Mouse (Mus musculus) kidney, adult 2 months (tissue): ENCODE measurements at regions not wholly inside any gene's neighbourhood (a gene's known extent, or its start where the extent isn't known, plus 50 kb on each side); places are given as distances from the start of the nearest gene placed in this dataset.
A peak's percentile ranks its signal among the peaks of the same experiment; 100 is the strongest.
"Not testable (repeated sequence)": the region's sequence is repeated elsewhere in the genome, so short reads cannot be mapped to it uniquely, and the experiment has no call there.

Experiments used
- DNase-seq: peaks from one replicate; pipeline ENCODE4 v3.0.0; 2021
- H3K27ac ChIP-seq: fragments of 200-500 bp; 2 replicates; pipeline ENCODE4 v1.5.1; 2012; ENCODE audit warnings: low read depth, low read length, control low read depth, inconsistent platforms; ENCODE audit not compliant: insufficient read depth
- H3K27me3 ChIP-seq: fragments of 200-500 bp; replicated peaks from 2 replicates; pipeline ENCODE4 v1.6.1; 2012; ENCODE audit warnings: mild to moderate bottlenecking, moderate library complexity, low read length, inconsistent platforms; ENCODE audit not compliant: control insufficient read depth, insufficient read depth
- H3K36me3 ChIP-seq: fragments of 200-500 bp; 2 replicates; pipeline ENCODE4 v1.6.1; 2012; ENCODE audit warnings: mild to moderate bottlenecking, moderate library complexity, low read length, inconsistent platforms; ENCODE audit not compliant: control insufficient read depth, insufficient read depth
- H3K4me1 ChIP-seq: fragments of 200-500 bp; 2 replicates; pipeline ENCODE4 v1.6.1; 2011; ENCODE audit warnings: low read length; ENCODE audit not compliant: control insufficient read depth, insufficient read depth
- H3K4me3 ChIP-seq: fragments of 200-500 bp; 2 replicates; pipeline ENCODE4 v1.5.1; 2011; ENCODE audit warnings: mild to moderate bottlenecking, low read depth, low read length, control low read depth; ENCODE audit not compliant: insufficient read depth
- CTCF ChIP-seq: fragments of 200-500 bp; conservative IDR thresholded peaks from 2 replicates; pipeline ENCODE4 v1.5.1; 2011; ENCODE audit warnings: low read depth, mild to moderate bottlenecking, control low read depth, low read length, moderate library complexity, mixed read lengths; ENCODE audit not compliant: insufficient read depth, insufficient read length
- POLR2A ChIP-seq: fragments of 200-500 bp; IDR thresholded peaks from one replicate; pipeline ENCODE4 v1.6.1; 2011; ENCODE audit warnings: low read depth, low read length, control low read depth
- WGBS: fragments of 180-500 bp; shearing (Covaris S2); methylation state at CpG from one replicate; pipeline ENCODE4 v1.1.7; 2018; 5-methylcytosine and 5-hydroxymethylcytosine counted together

DNA sequence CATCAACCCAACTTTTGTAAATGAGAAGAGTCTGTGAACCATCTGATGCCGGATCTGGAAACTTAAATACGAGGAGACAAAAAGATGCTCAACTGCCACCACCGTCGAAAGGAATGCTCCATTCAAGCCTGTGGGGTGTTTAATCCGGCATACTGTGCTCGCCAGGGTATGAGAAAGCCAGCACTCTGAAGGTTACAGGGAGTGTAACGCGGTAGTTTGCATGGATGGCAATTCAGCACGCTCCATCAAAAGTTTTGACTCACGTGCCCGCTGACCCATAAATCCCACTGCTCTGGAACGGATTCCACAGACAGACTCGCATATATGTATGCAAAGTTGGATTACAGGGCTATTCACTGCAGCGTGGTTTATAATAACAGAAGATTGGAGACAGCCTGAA is 84.0 kb upstream of the Top1 start:
- H3K4me1 ChIP-seq: no peaks in the 10 kb centered on the region
- H3K27ac ChIP-seq: no peak overlapping the region
- no peaks in the 10 kb centered on the region for H3K36me3 ChIP-seq
- DNase-seq: no peak
- no peak for TF ChIP-seq POLR2A
- TF ChIP-seq CTCF: no peak
- no peak overlapping the region for H3K4me3 ChIP-seq
- 47% methylated on average over 14 of the region's 14 CpGs for WGBS
- no peaks in the 10 kb centered on the region for H3K27me3 ChIP-seq

DNA sequence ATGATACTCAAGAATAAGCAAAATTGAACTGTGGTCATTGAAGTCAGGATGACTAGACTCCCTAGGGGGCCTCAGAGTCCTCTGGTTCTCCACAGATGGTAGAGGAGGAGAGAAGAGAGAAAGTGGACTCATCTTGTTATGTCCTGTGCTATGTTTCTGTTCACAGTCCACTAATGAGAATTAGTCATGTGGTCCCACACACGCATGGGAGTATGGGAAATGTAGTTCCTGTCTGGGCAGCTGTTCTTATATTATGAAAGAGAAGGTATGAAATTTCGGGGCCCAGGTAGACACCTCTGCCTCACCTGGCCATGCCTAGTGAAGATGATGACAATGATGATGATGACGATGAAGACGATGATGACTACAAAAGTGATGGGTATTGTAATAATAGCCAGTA is 77.9 kb upstream of the Top1 start:
- H3K27me3 ChIP-seq: no peaks in the 10 kb centered on the region
- no peaks in the 10 kb centered on the region for H3K36me3 ChIP-seq
- no peak for DNase-seq
- WGBS: 96% methylated on average over 4 of the region's 4 CpGs
- no peak overlapping the region for H3K4me3 ChIP-seq
- no peak for TF ChIP-seq CTCF
- TF ChIP-seq POLR2A: no peak
- H3K27ac ChIP-seq: no peak overlapping the region
- H3K4me1 ChIP-seq: no peaks in the 10 kb centered on the region

DNA sequence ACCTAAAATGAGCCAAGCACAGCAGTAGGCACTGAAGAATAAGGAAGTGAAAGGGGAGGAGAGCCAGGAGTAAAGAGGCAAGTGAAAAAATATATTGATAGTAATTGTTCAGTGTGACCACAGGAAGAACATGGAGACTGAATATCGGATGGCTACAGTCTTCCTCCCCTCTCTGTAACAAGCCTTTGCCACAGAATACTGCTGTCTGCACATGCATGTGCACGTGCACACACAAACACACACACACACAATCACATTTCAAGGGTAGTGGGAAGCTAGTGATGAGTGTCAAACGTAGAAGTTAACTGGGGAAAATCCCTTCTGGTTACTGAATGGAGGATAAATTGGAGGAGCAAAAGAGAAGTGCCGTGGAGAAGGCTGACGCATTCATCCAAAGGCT is 76.2 kb upstream of the Top1 start:
- no peak for DNase-seq
- Histone ChIP-seq H3K27me3 (no peaks in the 10 kb centered on the region), H3K4me3 (no peak overlapping the region), H3K27ac (no peak overlapping the region), H3K4me1 (no peaks in the 10 kb centered on the region), H3K36me3 (no peaks in the 10 kb centered on the region)
- TF ChIP-seq POLR2A (no peak), CTCF (no peak)
- 83% methylated on average over 5 of the region's 5 CpGs for WGBS

DNA sequence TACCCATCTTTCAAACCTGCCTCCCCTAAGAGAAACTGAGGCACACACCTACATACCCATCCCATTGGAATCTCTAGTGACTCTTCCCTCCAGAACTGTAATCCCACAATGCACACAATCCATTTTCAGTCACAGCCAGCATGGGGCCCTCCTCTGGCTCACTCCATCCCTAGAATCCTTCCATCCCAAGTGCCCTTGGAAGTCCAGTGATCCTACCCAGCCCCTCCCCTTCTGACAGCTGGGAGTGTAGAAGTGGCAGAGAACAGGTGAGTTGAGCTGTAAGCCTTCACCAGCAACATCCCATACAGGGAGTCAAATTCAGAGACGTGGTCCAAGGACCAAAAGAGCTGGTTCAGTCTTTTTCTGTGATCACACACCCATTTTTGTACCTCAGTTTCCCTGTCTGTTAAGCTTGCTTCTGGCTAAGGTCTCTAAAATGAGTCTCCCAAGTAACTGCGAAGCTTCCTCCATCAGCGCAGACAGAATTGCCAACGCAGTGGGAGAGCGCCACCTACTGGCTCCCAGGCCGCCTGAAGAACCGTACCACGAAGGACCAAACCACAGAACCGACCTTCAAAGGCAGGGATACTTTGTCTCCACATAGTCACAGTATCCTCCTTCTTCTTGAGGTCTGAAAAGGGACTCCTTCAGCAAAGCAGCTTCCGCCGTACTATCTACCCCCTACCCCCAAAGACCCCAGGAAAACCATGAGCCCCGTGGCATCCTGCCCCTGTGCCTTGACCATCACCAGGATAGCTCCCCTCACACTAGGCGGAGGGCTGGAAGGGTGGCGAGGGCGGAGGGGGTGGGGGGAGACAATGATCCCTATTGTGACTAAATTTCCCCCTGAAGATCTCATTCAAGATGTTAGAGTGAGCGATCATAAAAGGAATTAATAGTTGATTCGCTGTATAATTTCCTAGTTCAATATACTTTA is 67.0 kb upstream of the Top1 start:
- no peak overlapping the region for H3K27ac ChIP-seq
- WGBS: 13% methylated on average over 17 of the region's 17 CpGs

DNA sequence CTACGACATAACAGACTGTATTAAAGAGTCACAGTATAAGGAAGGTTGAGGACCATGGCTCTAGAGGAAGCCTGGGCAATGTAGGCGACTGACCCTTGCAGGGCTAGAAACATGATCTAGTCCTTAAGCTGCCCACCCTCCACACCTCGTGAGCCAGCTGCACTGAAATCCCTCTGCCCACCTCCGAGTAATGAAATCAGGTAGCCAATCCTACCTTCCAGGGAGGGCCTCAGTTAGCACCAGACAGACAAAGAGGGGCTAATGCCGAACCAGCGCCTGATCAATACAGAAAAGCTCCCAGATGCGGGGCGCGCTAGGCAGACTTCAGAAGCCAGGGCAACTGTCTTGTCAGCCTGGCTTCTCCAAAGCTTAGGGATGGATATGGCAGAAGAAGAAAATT is 65.4 kb upstream of the Top1 start:
- TF ChIP-seq CTCF (no peak), POLR2A (no peak)
- no peaks in the 10 kb centered on the region for H3K27me3 ChIP-seq
- DNase-seq: no peak
- no peaks in the 10 kb centered on the region for H3K4me1 ChIP-seq
- H3K36me3 ChIP-seq: no peaks in the 10 kb centered on the region
- 54% methylated on average over 9 of the region's 9 CpGs for WGBS
- no peak overlapping the region for H3K4me3 ChIP-seq
- H3K27ac ChIP-seq: no peak overlapping the region

More for the DNA sequence above, 67.0 kb upstream of the Top1 start:
- TF ChIP-seq CTCF (peak; percentile 98), POLR2A (no peak)
- no peak overlapping the region for H3K4me3 ChIP-seq
- H3K27me3 ChIP-seq: no peaks in the 10 kb centered on the region
- no peaks in the 10 kb centered on the region for H3K4me1 ChIP-seq
- no peaks in the 10 kb centered on the region for H3K36me3 ChIP-seq
- DNase-seq: peak; percentile 75

DNA sequence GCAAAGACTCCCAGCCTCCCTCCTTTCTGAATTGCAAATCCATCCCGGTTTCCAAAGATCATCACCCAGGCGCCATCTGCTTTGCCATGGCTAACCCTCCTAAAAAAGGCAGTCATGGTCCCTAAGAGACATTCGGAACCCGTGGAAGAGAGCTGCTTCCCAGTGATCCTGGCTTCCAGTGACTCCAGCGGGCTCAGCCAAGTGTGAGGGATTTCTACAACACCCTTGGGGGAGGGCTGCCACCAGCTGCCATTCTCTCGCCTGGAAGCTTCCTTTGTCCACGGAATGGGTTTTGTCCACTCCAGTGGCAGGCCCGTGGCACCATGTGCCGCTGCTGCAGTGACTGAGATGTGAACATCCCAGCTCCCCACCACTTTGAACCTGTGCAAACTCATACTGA is 64.7 kb upstream of the Top1 start:
- H3K27ac ChIP-seq: no peak overlapping the region
- no peak for DNase-seq

DNA sequence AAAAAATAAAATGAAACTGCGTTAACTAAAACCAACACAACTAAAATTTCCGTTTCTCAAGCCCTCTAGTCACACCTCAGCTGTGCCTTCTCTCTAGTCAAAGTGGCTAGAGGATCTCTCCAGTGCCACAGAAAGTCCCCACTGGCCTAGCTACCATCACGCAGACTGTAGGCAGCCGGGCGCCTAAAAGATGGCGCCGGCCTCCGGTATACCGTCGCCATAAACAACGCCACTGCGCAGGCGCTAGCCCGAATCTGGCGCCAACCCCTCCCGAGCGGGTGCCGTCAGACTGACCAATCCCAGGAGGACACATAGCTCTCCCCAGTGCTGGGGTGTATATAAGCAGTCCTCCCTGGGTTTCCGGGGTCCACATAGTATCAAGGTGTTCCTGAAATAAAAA is 62.7 kb upstream of the Top1 start:
- WGBS: 97% methylated on average over 19 of the region's 19 CpGs
- not testable (repeated sequence) for H3K27me3 ChIP-seq

More for the DNA sequence above, 64.7 kb upstream of the Top1 start:
- H3K4me1 ChIP-seq: no peaks in the 10 kb centered on the region
- no peaks in the 10 kb centered on the region for H3K36me3 ChIP-seq
- H3K4me3 ChIP-seq: no peak overlapping the region
- 18% methylated on average over 9 of the region's 9 CpGs for WGBS
- H3K27me3 ChIP-seq: no peaks in the 10 kb centered on the region
- TF ChIP-seq CTCF (no peak), POLR2A (no peak)

More for the DNA sequence above, 62.7 kb upstream of the Top1 start:
- H3K4me1 ChIP-seq, H3K36me3 ChIP-seq, H3K4me3 ChIP-seq, H3K27ac ChIP-seq, DNase-seq: not testable (repeated sequence)
